Mouse (Mus musculus) heart, embryonic 14.5 days (tissue): ENCODE data around the gene Snu13. TPM values are rescaled to one million over a fixed set of nuclear protein-coding genes. Genes with fewer than 3 reads are reported as not detected.

Source experiments
- polyA plus RNA-seq: library from polyadenylated mRNA; unstranded; fragments of >200 nt; fragmentation: Nextera tagmentation; extraction: Ambion mirVana; gene quantifications from 2 replicates; pipeline ENCODE4 v1.2.1, GENCODE M21; 2014

Snu13 gene
- polyA plus RNA-seq, 1 experiment from 2014 or later = 178 TPM

Other genes with a start within 250 kb of the Snu13 start
- 23.4 and 25.8 TPM in 2 replicates for gene Tef, start 245.2 kb downstream of the Snu13 start, polyA plus RNA-seq
- gene Tob2, start 188.8 kb downstream of the Snu13 start, polyA plus RNA-seq = 10.3 and 12.4 TPM in 2 replicates
- 103 and 106 TPM in 2 replicates for gene Phf5a, start 175.7 kb downstream of the Snu13 start, polyA plus RNA-seq
- 571 and 598 TPM in 2 replicates for gene Aco2, start 175.3 kb downstream of the Snu13 start, polyA plus RNA-seq
- gene Polr3h, start 121.4 kb downstream of the Snu13 start, polyA plus RNA-seq = 154 and 156 TPM in 2 replicates
- 5.5 and 6.7 TPM in 2 replicates for gene Csdc2, start 110.8 kb downstream of the Snu13 start, polyA plus RNA-seq
- gene Pmm1, start 86.7 kb downstream of the Snu13 start, polyA plus RNA-seq = 18.3 and 19.7 TPM in 2 replicates
- not detected in 2 replicates for gene 1700029P11Rik, start 67.1 kb downstream of the Snu13 start, polyA plus RNA-seq
- 57.7 and 64.1 TPM in 2 replicates for gene Xrcc6, start 59.8 kb downstream of the Snu13 start, polyA plus RNA-seq
- gene Desi1, start 13.7 kb downstream of the Snu13 start, polyA plus RNA-seq = 19.8 and 21.8 TPM in 2 replicates
- not detected in 2 replicates for gene 4930407I10Rik, start 11.6 kb upstream of the Snu13 start, polyA plus RNA-seq
- gene Mei1, start 22.4 kb upstream of the Snu13 start, polyA plus RNA-seq = not detected in 2 replicates
- gene Ccdc134, start 80.3 kb upstream of the Snu13 start, polyA plus RNA-seq = 7.1 and 8.5 TPM in 2 replicates
- gene Srebf2, start 99.6 kb upstream of the Snu13 start, polyA plus RNA-seq = 59.8 and 62.1 TPM in 2 replicates
- 0.22 and 0.42 TPM in 2 replicates for gene Shisa8, start 165.2 kb upstream of the Snu13 start, polyA plus RNA-seq
- gene Tnfrsf13c, start 176.8 kb upstream of the Snu13 start, polyA plus RNA-seq = 0.11 and 0.16 TPM in 2 replicates
- 67.7 and 73.0 TPM in 2 replicates for gene Cenpm, start 197.2 kb upstream of the Snu13 start, polyA plus RNA-seq
- not detected in 2 replicates for gene 1500009C09Rik, start 204.8 kb upstream of the Snu13 start, polyA plus RNA-seq
- gene Sept3, start 227.3 kb upstream of the Snu13 start, polyA plus RNA-seq = 4.7 and 4.9 TPM in 2 replicates